Mouse (Mus musculus): ENCODE data around the gene Mmp28. TPM values are rescaled to one million over a fixed set of nuclear protein-coding genes. Genes with fewer than 3 reads are reported as not detected.

Gene Mmp28
- 2.9 and 3.4 TPM in 2 replicates for polyA plus RNA-seq (2015; fragmentation: Nextera tagmentation; extraction: Ambion mirVana)

- Histone ChIP-seq H3K27me3 (replicated peaks) (peaks cover 34% of the 10 kb centered on the region), H3K4me3 (peak within 1 kb of the TSS; percentile 48), H3K9ac (peak within 1 kb of the TSS; percentile 50), H3K36me3 (replicated peaks) (no peaks in the 10 kb centered on the region), H3K4me2 (peak within 1 kb of the TSS; percentile 94), H3K27ac (no peak within 1 kb of the TSS), H3K4me1 (peaks cover 12% of the 10 kb centered on the region), H3K9me3 (no peaks in the 10 kb centered on the region)
- under 1% methylated on average over 40 of the region's 42 CpGs for WGBS
- ATAC-seq (replicated peaks), result no peak; the same call in 1 of the 2 replicates
Measured at GRCm38 (mm10) chr11:83462711-83463244, at the start of gene Mmp28. Mmp28 (minus strand) TSS chr11:83463071.

- Histone ChIP-seq H3K4me1 (no peaks in the 10 kb centered on the region), H3K4me3 (no peak overlapping the region), H3K9me3 (no peaks in the 10 kb centered on the region), H3K4me2 (no peak overlapping the region), H3K27ac (no peak overlapping the region), H3K36me3 (replicated peaks) (peaks cover 12% of the 10 kb centered on the region), H3K9ac (no peak overlapping the region), H3K27me3 (replicated peaks) (no peaks in the 10 kb centered on the region)
- ATAC-seq (replicated peaks), result no peak
Measured at GRCm38 (mm10) chr11:83509521-83509920, 46.6 kb upstream of the Mmp28 start.

GRCm38 (mm10) chr11:83504308-83504707 lies 41.4 kb upstream of the Mmp28 start:
- Histone ChIP-seq H3K27ac (no peak overlapping the region), H3K36me3 (replicated peaks) (peaks cover 33% of the 10 kb centered on the region), H3K9ac (no peak overlapping the region), H3K4me2 (no peak overlapping the region), H3K4me3 (no peak overlapping the region), H3K4me1 (no peaks in the 10 kb centered on the region), H3K9me3 (no peaks in the 10 kb centered on the region), H3K27me3 (replicated peaks) (no peaks in the 10 kb centered on the region)
- WGBS, result 87% methylated on average over 5 of the region's 5 CpGs
- no peak for ATAC-seq (replicated peaks)

GRCm38 (mm10) chr11:83495571-83495970 lies 32.7 kb upstream of the Mmp28 start:
- Histone ChIP-seq H3K4me3 (no peak overlapping the region), H3K27me3 (replicated peaks) (no peaks in the 10 kb centered on the region), H3K4me1 (no peaks in the 10 kb centered on the region), H3K9ac (no peak overlapping the region), H3K4me2 (no peak overlapping the region), H3K27ac (no peak overlapping the region), H3K9me3 (no peaks in the 10 kb centered on the region), H3K36me3 (replicated peaks) (peaks cover 3% of the 10 kb centered on the region; the same call in 1 of the 2 replicates)
- WGBS, result 63% methylated on average over 2 of the region's 2 CpGs
- ATAC-seq (replicated peaks), result no peak

- no peaks in the 10 kb centered on the region for H3K4me1 ChIP-seq
- H3K27me3 ChIP-seq (replicated peaks), result no peaks in the 10 kb centered on the region
- H3K4me2 ChIP-seq, result no peak overlapping the region
- no peak for ATAC-seq (replicated peaks)
- H3K9me3 ChIP-seq, result no peaks in the 10 kb centered on the region
- no peak overlapping the region for H3K4me3 ChIP-seq
- no peak overlapping the region for H3K27ac ChIP-seq
- no peak overlapping the region for H3K9ac ChIP-seq
- 0 out of 2 replicates have a peak, but pooled peaks cover 7% of the 10 kb centered on the region for H3K36me3 ChIP-seq (replicated peaks)
- 92% methylated on average over 4 of the region's 4 CpGs for WGBS
Measured at GRCm38 (mm10) chr11:83491488-83491887, 28.6 kb upstream of the Mmp28 start.

- Histone ChIP-seq H3K27ac (peak overlapping the region; percentile 99), H3K27me3 (replicated peaks) (peaks cover 7% of the 10 kb centered on the region; the same call in 1 of the 2 replicates), H3K9ac (peak overlapping the region; percentile 94), H3K4me2 (peak overlapping the region; percentile 75), H3K4me3 (peak overlapping the region; percentile 98), H3K36me3 (replicated peaks) (no peaks in the 10 kb centered on the region), H3K9me3 (no peaks in the 10 kb centered on the region), H3K4me1 (peaks cover 27% of the 10 kb centered on the region)
- peak; percentile 89 for ATAC-seq (replicated peaks)
- WGBS, result under 1% methylated on average over 51 of the region's 52 CpGs
Measured at GRCm38 (mm10) chr11:83473235-83474016, 10.6 kb upstream of the Mmp28 start.

- Histone ChIP-seq H3K4me3 (peak within 1 kb of the TSS; percentile 98), H3K9ac (peak within 1 kb of the TSS; percentile 94), H3K27me3 (replicated peaks) (peaks cover 7% of the 10 kb centered on the region; the same call in 1 of the 2 replicates), H3K4me1 (peaks cover 27% of the 10 kb centered on the region), H3K27ac (peak within 1 kb of the TSS; percentile 99), H3K36me3 (replicated peaks) (no peaks in the 10 kb centered on the region), H3K9me3 (no peaks in the 10 kb centered on the region), H3K4me2 (peak within 1 kb of the TSS; percentile 75)
- under 1% methylated on average over 66 of the region's 66 CpGs for WGBS
- ATAC-seq (replicated peaks), result peak; percentile 99
Measured at GRCm38 (mm10) chr11:83472324-83473234, 9.7 kb upstream of the Mmp28 start, which contains the start of gene Taf15. Taf15 (plus strand) TSS chr11:83473086.

GRCm38 (mm10) chr11:83471766-83472165 lies 8.9 kb upstream of the Mmp28 start:
- H3K4me2 ChIP-seq, result peak overlapping the region; percentile 75
- no peak overlapping the region for H3K9ac ChIP-seq
- ATAC-seq (replicated peaks), result no peak
- H3K27me3 ChIP-seq (replicated peaks), result peaks cover 7% of the 10 kb centered on the region; the same call in 1 of the 2 replicates
- peaks cover 27% of the 10 kb centered on the region for H3K4me1 ChIP-seq
- no peak overlapping the region for H3K27ac ChIP-seq
- 92% methylated on average over 2 of the region's 2 CpGs for WGBS
- no peaks in the 10 kb centered on the region for H3K36me3 ChIP-seq (replicated peaks)
- peak overlapping the region; percentile 98 for H3K4me3 ChIP-seq
- no peaks in the 10 kb centered on the region for H3K9me3 ChIP-seq

GRCm38 (mm10) chr11:83468765-83469164 lies 5.9 kb upstream of the Mmp28 start:
- H3K27me3 ChIP-seq (replicated peaks), result peaks cover 19% of the 10 kb centered on the region
- H3K9me3 ChIP-seq, result no peaks in the 10 kb centered on the region
- ATAC-seq (replicated peaks), result no peak
- no peak overlapping the region for H3K4me3 ChIP-seq
- H3K4me2 ChIP-seq, result no peak overlapping the region
- H3K36me3 ChIP-seq (replicated peaks), result no peaks in the 10 kb centered on the region
- 96% methylated on average over 3 of the region's 3 CpGs for WGBS
- H3K27ac ChIP-seq, result no peak overlapping the region
- no peak overlapping the region for H3K9ac ChIP-seq
- H3K4me1 ChIP-seq, result peaks cover 6% of the 10 kb centered on the region

GRCm38 (mm10) chr11:83467120-83467652 lies 4.3 kb upstream of the Mmp28 start:
- Histone ChIP-seq H3K4me2 (no peak overlapping the region), H3K27me3 (replicated peaks) (peaks cover 29% of the 10 kb centered on the region), H3K9ac (no peak overlapping the region), H3K27ac (no peak overlapping the region), H3K9me3 (no peaks in the 10 kb centered on the region), H3K36me3 (replicated peaks) (no peaks in the 10 kb centered on the region), H3K4me1 (peaks cover 16% of the 10 kb centered on the region), H3K4me3 (no peak overlapping the region)
- ATAC-seq (replicated peaks), result no peak
- 56% methylated on average over 11 of the region's 11 CpGs for WGBS

GRCm38 (mm10) chr11:83465976-83466375 lies 3.1 kb upstream of the Mmp28 start:
- Histone ChIP-seq H3K4me1 (peaks cover 12% of the 10 kb centered on the region), H3K27ac (0 out of 2 replicates have a peak overlapping the region, but pooled peaks have one; percentile 28), H3K9me3 (no peaks in the 10 kb centered on the region), H3K27me3 (replicated peaks) (peaks cover 33% of the 10 kb centered on the region), H3K4me2 (no peak overlapping the region), H3K4me3 (no peak overlapping the region), H3K36me3 (replicated peaks) (no peaks in the 10 kb centered on the region), H3K9ac (no peak overlapping the region)
- no peak for ATAC-seq (replicated peaks)
- WGBS, result 32% methylated on average over 2 of the region's 2 CpGs

Measured in midbrain, embryonic 15.5 days (tissue).